Comparison of ENCODE assay signal across 9 mouse cellular contexts in genomic region chr10:71159676-71160235, GRCm38 (mm10). TPM values are rescaled to one million over a fixed set of nuclear protein-coding genes. Genes with fewer than 3 reads are reported as not detected.
DNase-seq lines count a peak whose midpoint lies in the region; ATAC-seq lines count a peak whose summit lies in the region.
"Had no signal": no experiment of that assay in that cellular context is flagged by ENCODE, and none has a peak within 500 bp of the region (broad histone marks: within the 10 kb centered on the region; RNA-seq: fewer than 3 reads in every experiment).

Gene Bicc1, minus strand, starts transcription at chr10:71159700.

- H3K9ac ChIP-seq in hindbrain, embryonic 16.5 days (ENCODE audit: low read depth, low read length), result peak within 1 kb of the TSS; percentile 78
- H3K9ac ChIP-seq in liver, embryonic 12.5 days, result 0 out of 2 replicates have a peak within 1 kb of the TSS, but pooled peaks have one; percentile 50
- H3K9ac ChIP-seq in neural tube, embryonic 11.5 days (ENCODE audit: low read length), result peak within 1 kb of the TSS; percentile 74

- no peaks in the 10 kb centered on the region for H3K9me3 ChIP-seq in hindbrain, embryonic 16.5 days (ENCODE audit: control insufficient read depth, low read length)
- H3K9me3 ChIP-seq in liver, embryonic 12.5 days (replicated peaks), result no peaks in the 10 kb centered on the region
- no peaks in the 10 kb centered on the region for H3K9me3 ChIP-seq in neural tube, embryonic 11.5 days (ENCODE audit: control insufficient read depth, low read length)

- peak; percentile 95 for ATAC-seq in hindbrain, embryonic 16.5 days
- ATAC-seq in liver, embryonic 12.5 days, result peak; percentile 51; the same call in 1 of the 2 replicates
- ATAC-seq in neural tube, embryonic 11.5 days (ENCODE audit: insufficient read depth, low FRiP score, low TSS enrichment), result peak; percentile 88

- peak within 1 kb of the TSS; percentile 97 for H3K4me2 ChIP-seq in hindbrain, embryonic 16.5 days (ENCODE audit: low read length)
- H3K4me2 ChIP-seq in liver, embryonic 12.5 days, result peak within 1 kb of the TSS; percentile 60
- H3K4me2 ChIP-seq in neural tube, embryonic 11.5 days (ENCODE audit: low read depth), result peak within 1 kb of the TSS; percentile 94

- peak within 1 kb of the TSS; percentile 81 for H3K4me3 ChIP-seq in hindbrain, embryonic 16.5 days (ENCODE audit: low read length)
- peak within 1 kb of the TSS; percentile 54 for H3K4me3 ChIP-seq in liver, embryonic 12.5 days
- H3K4me3 ChIP-seq in neural tube, embryonic 11.5 days (ENCODE audit: low read depth, low read length), result peak within 1 kb of the TSS; percentile 67

- WGBS in hindbrain, embryonic 16.5 days, result 5% methylated on average over 15 of the region's 69 CpGs
- 3% methylated on average over 21 of the region's 69 CpGs for WGBS in liver, embryonic 12.5 days (ENCODE audit: insufficient replicate concordance)
- 1% methylated on average over 25 of the region's 69 CpGs for WGBS in neural tube, embryonic 11.5 days

- H3K36me3 ChIP-seq in hindbrain, embryonic 16.5 days (ENCODE audit: control insufficient read depth, insufficient read depth, low read length), result no peaks in the 10 kb centered on the region
- no peaks in the 10 kb centered on the region for H3K36me3 ChIP-seq in liver, embryonic 12.5 days
- no peaks in the 10 kb centered on the region for H3K36me3 ChIP-seq in neural tube, embryonic 11.5 days (ENCODE audit: control insufficient read depth, insufficient read depth, low read length)

- intact Hi-C loops in gastrocnemius, postnatal 36 days (cut with DNase I), result loop anchor here (5.0 kb wide), 1 partner anchor 48 kb away; no protein-coding TSS in a partner anchor

- peaks cover 3% of the 10 kb centered on the region; the same call in 1 of the 2 replicates for H3K27me3 ChIP-seq in hindbrain, embryonic 16.5 days (replicated peaks; ENCODE audit: control insufficient read depth, insufficient read depth, low read length)
- peaks cover 49% of the 10 kb centered on the region for H3K27me3 ChIP-seq in liver, embryonic 12.5 days (replicated peaks)
- H3K27me3 ChIP-seq in neural tube, embryonic 11.5 days (ENCODE audit: control insufficient read depth, insufficient read depth, low read length), result peaks cover 5% of the 10 kb centered on the region; the same call in 1 of the 2 replicates

- H3K4me1 ChIP-seq in hindbrain, embryonic 16.5 days (ENCODE audit: control insufficient read depth, insufficient read depth, low read depth, low read length), result peaks cover 6% of the 10 kb centered on the region
- H3K4me1 ChIP-seq in liver, embryonic 12.5 days, result no peaks in the 10 kb centered on the region
- no peaks in the 10 kb centered on the region for H3K4me1 ChIP-seq in neural tube, embryonic 11.5 days (ENCODE audit: control insufficient read depth, insufficient read depth, low read length)

- DNase-seq in kidney, adult 18-20 months, result peak; percentile 65
- DNase-seq in kidney, adult 11 months, result no peak
- DNase-seq in adrenal gland, postnatal 4 days (ENCODE audit: low spot score in 2 of 2), result peak; percentile 9 to 15
- DNase-seq in gastrocnemius, postnatal 36 days, result peak; percentile 46 to 49
- DNase-seq in neural tube, embryonic 11.5 days (ENCODE audit: low spot score), result no peak
- no peak for DNase-seq in B cell, adult 2 months

- peak within 1 kb of the TSS; percentile 56 for H3K27ac ChIP-seq in hindbrain, embryonic 16.5 days (ENCODE audit: low read depth, low read length)
- no peak within 1 kb of the TSS for H3K27ac ChIP-seq in liver, embryonic 12.5 days
- no peak within 1 kb of the TSS for H3K27ac ChIP-seq in neural tube, embryonic 11.5 days (ENCODE audit: low read depth, low read length)

RNA-seq across cellular contexts. Expression of gene Bicc1, which starts in this region (rescaled TPM):
- 10 to 100 TPM; 33.7 to 53.9 TPM for total RNA-seq in adrenal gland, postnatal 4 days (2021)
- 1 to 10 TPM; 8.1 to 8.4 TPM for total RNA-seq in gastrocnemius, postnatal 36 days (2021)
- polyA plus RNA-seq in hindbrain, embryonic 16.5 days (2015; fragmentation: Nextera tagmentation; extraction: Ambion mirVana), result 4.9 and 6.6 TPM in 2 replicates
- polyA plus RNA-seq in liver, embryonic 12.5 days (2016; fragmentation: Nextera tagmentation; extraction: Ambion mirVana), result 4.9 and 5.8 TPM in 2 replicates
- polyA plus RNA-seq in neural tube, embryonic 11.5 days (2014; fragmentation: Nextera tagmentation; extraction: Ambion mirVana), result 8.5 and 9.0 TPM in 2 replicates
- total RNA-seq: MEL had no signal

Comparison
In these comparisons a context has a peak if more than half of its experiments do, and no peak if none do; other contexts are left out.
1. DNase-seq: peak in kidney, adult 18-20 months (single experiment), adrenal gland, postnatal 4 days (2 of 2) and gastrocnemius, postnatal 36 days (2 of 2); none in kidney, adult 11 months (single experiment), neural tube, embryonic 11.5 days (single experiment) and B cell, adult 2 months (0 of 2).
2. Peak in every context shown above with its lines, with median percentiles within 50 percentile points of each other: ATAC-seq, H3K4me2 ChIP-seq, H3K4me3 ChIP-seq and H3K9ac ChIP-seq.